Mouse (Mus musculus) monocyte, adult 59 days (primary cell): ENCODE measurements around the gene Fanca. TPM values are rescaled to one million over a fixed set of nuclear protein-coding genes. Genes with fewer than 3 reads are reported as not detected.

Source experiments
- total RNA-seq, 2 experiments: library from RNA; stranded (reverse); gene quantifications; one replicate each; pipeline ENCODE4 v1.2.4; 2023

The Fanca gene
- total RNA-seq: 10 to 100 TPM; 45.7 to 58.2 TPM

GRCm38 (mm10) chr8:123318467-123318911 is at the start of gene Fanca:
TSS of gene Fanca (minus strand) at chr8:123318576.

GRCm38 (mm10) chr8:123332262-123333090 is 14.1 kb upstream of the Fanca start, which contains the start of gene Spire2:
TSS of gene Spire2 (plus strand) at chr8:123332713.

GRCm38 (mm10) chr8:123254099-123254885 is 64.1 kb downstream of the Fanca start, which contains the start of the genes Zfp276 and Vps9d1:
TSS of gene Zfp276 (plus strand) at chr8:123254195.
TSS of gene Vps9d1 (minus strand) at chr8:123254348.

GRCm38 (mm10) chr8:123235520-123236497 is 82.6 kb downstream of the Fanca start, which contains the start of gene Spata2l:
TSS of gene Spata2l (minus strand) at chr8:123236233.

GRCm38 (mm10) chr8:123224278-123225266 is 93.8 kb downstream of the Fanca start, which contains the start of gene Cdk10:
TSS of gene Cdk10 (plus strand) at chr8:123224842.

Other genes with a start within 250 kb of the Fanca start
- 100 to 1,000 TPM; 788 to 834 TPM for gene Rpl13, start 216.2 kb downstream of the Fanca start, total RNA-seq
- gene Cpne7, start 201.2 kb downstream of the Fanca start, total RNA-seq: not detected
- gene Sult5a1, start 160.3 kb downstream of the Fanca start, total RNA-seq: not detected
- not detected for gene Dpep1, start 132.3 kb downstream of the Fanca start, total RNA-seq
- gene Chmp1a, start 105.8 kb downstream of the Fanca start, total RNA-seq: 10 to 100 TPM; 64.5 to 85.4 TPM
- gene Spata33, start 105.7 kb downstream of the Fanca start, total RNA-seq: not detected
- 10 to 100 TPM; 39.0 to 46.4 TPM for gene Cdk10, start 93.7 kb downstream of the Fanca start, total RNA-seq
- 1 to 10 TPM; 4.3 to 5.1 TPM for gene Spata2l, start 82.3 kb downstream of the Fanca start, total RNA-seq
- gene Zfp276, start 64.4 kb downstream of the Fanca start, total RNA-seq: 10 to 100 TPM; 27.8 to 36.5 TPM
- gene Vps9d1, start 64.2 kb downstream of the Fanca start, total RNA-seq: 10 to 100 TPM; 67.4 to 82.9 TPM
- not detected for gene Spire2, start 14.1 kb upstream of the Fanca start, total RNA-seq
- gene Tcf25, start 55.2 kb upstream of the Fanca start, total RNA-seq: 100 to 1,000 TPM; 189 to 231 TPM
- gene Mc1r, start 88.5 kb upstream of the Fanca start, total RNA-seq: not detected
- gene Tubb3, start 92.8 kb upstream of the Fanca start, total RNA-seq: under 1 TPM in 1 of 2 experiments, not detected in 1; 0.46 TPM
- 10 to 100 TPM; 22.6 to 24.2 TPM for gene Def8, start 105.0 kb upstream of the Fanca start, total RNA-seq
- gene Afg3l1, start 159.3 kb upstream of the Fanca start, total RNA-seq: 10 to 100 TPM; 29.0 to 52.5 TPM
- not detected for gene Dbndd1, start 196.9 kb upstream of the Fanca start, total RNA-seq
- 1 to 10 TPM; 7.7 to 9.1 TPM for gene Gas8, start 200.3 kb upstream of the Fanca start, total RNA-seq